Mouse (Mus musculus) heart, embryonic 16.5 days (tissue): ENCODE results near the gene Ttc12. TPM values are rescaled to one million over a fixed set of nuclear protein-coding genes. Genes with fewer than 3 reads are reported as not detected.

ENCODE experiments used
- ATAC-seq: fragments of 200-750 bp; cut with Nextera tagmentation; replicated peaks from 2 replicates; pipeline ENCODE4 v1.8.0; 2017; ENCODE audit warnings: moderate number of reproducible peaks; ENCODE audit not compliant: insufficient read depth, low FRiP score; ENCODE audit errors: extremely low read depth
- H3K27ac ChIP-seq: fragments of 300-500 bp; sonication (generic); 2 replicates; pipeline ENCODE4 v1.5.1; 2014; ENCODE audit warnings: mild to moderate bottlenecking, low read length, control low read depth, moderate library complexity
- H3K27me3 ChIP-seq: fragments of 300-500 bp; sonication (generic); 2 replicates; pipeline ENCODE4 v1.6.1; 2014; ENCODE audit warnings: low read length, mixed read lengths; ENCODE audit not compliant: control insufficient read depth, insufficient read depth
- H3K36me3 ChIP-seq: fragments of 300-500 bp; sonication (generic); 2 replicates; pipeline ENCODE4 v1.6.1; 2014; ENCODE audit not compliant: control insufficient read depth, insufficient read depth
- H3K4me1 ChIP-seq: fragments of 300-500 bp; sonication (generic); 2 replicates; pipeline ENCODE4 v1.6.1; 2014; ENCODE audit warnings: low read length, mixed read lengths; ENCODE audit not compliant: control insufficient read depth, insufficient read depth
- H3K4me2 ChIP-seq: fragments of 300-500 bp; sonication (generic); 2 replicates; pipeline ENCODE4 v1.6.1; 2014; ENCODE audit warnings: low read depth, mild to moderate bottlenecking, control low read depth, low read length
- H3K4me3 ChIP-seq: fragments of 300-500 bp; sonication (generic); 2 replicates; pipeline ENCODE4 v1.5.1; 2014; ENCODE audit warnings: mild to moderate bottlenecking, control low read depth, low read length
- H3K9ac ChIP-seq: fragments of 300-500 bp; sonication (generic); 2 replicates; pipeline ENCODE4 v1.6.1; 2014; ENCODE audit warnings: low read length, control low read depth
- H3K9me3 ChIP-seq: fragments of 300-500 bp; sonication (generic); replicated peaks from 2 replicates; pipeline ENCODE4 v1.6.1; 2016; ENCODE audit warnings: low read length; ENCODE audit not compliant: control insufficient read depth
- WGBS: fragments of 180-500 bp; shearing (Covaris S2); extraction: QIAGEN DNeasy Blood & Tissue Kit; methylation state at CpG from one replicate; pipeline ENCODE4 v1.1.7; 2014; 5-methylcytosine and 5-hydroxymethylcytosine counted together
- polyA plus RNA-seq: library from polyadenylated mRNA; unstranded; fragments of >200 nt; fragmentation: Nextera tagmentation; extraction: Ambion mirVana; gene quantifications from 2 replicates; pipeline ENCODE4 v1.2.1, GENCODE M21; 2015

The Ttc12 gene
- polyA plus RNA-seq, 1 experiment from 2014 or later: 3.0 TPM

DNA sequence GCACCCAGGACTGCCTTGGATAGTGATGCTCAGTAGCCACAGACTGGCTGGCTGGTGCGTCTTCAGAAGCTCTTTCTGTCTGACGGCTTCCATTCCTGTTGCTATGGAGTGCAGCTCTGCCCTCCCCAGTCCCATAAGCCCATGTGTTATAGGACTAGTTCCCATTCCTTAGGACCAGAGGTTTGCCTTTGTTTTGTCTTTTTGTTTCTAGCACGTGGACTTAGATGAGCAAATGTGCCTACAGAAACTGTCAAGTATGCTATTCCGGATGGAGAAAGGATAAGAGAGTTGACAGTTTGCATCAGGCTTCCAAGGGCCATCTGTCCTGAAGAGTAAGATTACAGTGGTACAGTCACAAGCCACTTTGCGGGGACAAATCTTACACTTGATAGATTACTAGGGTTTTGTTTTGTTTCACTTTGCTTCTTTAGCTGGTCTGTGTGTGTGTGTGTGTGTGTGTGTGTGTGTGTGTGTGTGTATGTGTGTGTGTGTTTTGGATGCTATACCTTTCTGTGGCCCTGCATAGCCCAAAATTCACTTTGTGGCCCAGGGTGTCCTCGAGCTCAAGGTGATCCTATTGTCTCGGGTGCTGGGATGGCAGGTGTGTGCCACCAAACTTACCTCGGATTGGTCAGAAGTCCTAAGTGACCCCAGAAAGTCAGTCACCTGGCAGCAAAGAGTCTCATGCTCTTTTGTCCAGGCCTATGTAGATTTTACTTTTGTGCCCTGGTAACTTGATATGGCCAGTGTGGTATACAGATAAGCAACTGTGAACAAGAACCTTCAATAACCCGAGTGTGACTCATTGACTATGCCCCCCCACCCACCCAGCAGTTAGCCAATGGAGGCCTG lies 1.0 kb upstream of the Ttc12 start:
- Histone ChIP-seq H3K27ac (no peak overlapping the region), H3K4me1 (peaks cover 3% of the 10 kb centered on the region; the same call in 1 of the 2 replicates), H3K9me3 (no peaks in the 10 kb centered on the region), H3K4me3 (no peak overlapping the region), H3K4me2 (no peak overlapping the region; the same call in 1 of the 2 replicates), H3K9ac (no peak overlapping the region), H3K27me3 (no peaks in the 10 kb centered on the region), H3K36me3 (no peaks in the 10 kb centered on the region)
- no peak for ATAC-seq
- WGBS: 58% methylated on average over 9 of the region's 9 CpGs

- Histone ChIP-seq H3K9me3 (no peaks in the 10 kb centered on the region), H3K9ac (peak overlapping the region; percentile 74), H3K27me3 (no peaks in the 10 kb centered on the region), H3K4me1 (peaks cover 3% of the 10 kb centered on the region; the same call in 1 of the 2 replicates), H3K27ac (no peak overlapping the region), H3K4me2 (peak overlapping the region; percentile 82), H3K4me3 (peak overlapping the region; percentile 80), H3K36me3 (no peaks in the 10 kb centered on the region)
- no peak for ATAC-seq
- 4% methylated on average over 21 of the region's 21 CpGs for WGBS
Observed at GRCm38 (mm10) chr9:49485250-49485891, 654 bp downstream of the Ttc12 start.

DNA sequence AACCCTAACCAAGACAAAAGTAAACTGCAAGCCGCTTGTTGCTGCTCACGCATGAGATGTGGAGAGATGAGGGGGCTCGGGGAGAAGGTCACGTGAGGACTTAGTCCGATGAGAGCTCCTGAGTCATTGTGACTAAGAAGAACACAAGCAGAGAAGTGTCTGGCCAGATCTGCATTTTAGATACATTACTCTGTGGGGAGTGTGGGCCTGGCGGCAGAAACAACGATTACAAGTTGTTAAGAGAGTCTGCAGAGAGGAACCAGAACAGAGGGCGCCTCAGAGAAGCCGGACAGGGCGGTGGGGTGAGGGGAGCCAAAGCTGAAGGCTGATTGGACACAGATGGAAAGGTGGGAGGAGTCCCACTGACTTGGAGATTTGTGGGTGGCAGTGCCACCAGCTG lies 2.7 kb downstream of the Ttc12 start:
- no peak for ATAC-seq
- Histone ChIP-seq H3K9me3 (no peaks in the 10 kb centered on the region), H3K27ac (no peak overlapping the region), H3K9ac (no peak overlapping the region), H3K36me3 (no peaks in the 10 kb centered on the region), H3K4me1 (peaks cover 3% of the 10 kb centered on the region; the same call in 1 of the 2 replicates), H3K27me3 (no peaks in the 10 kb centered on the region), H3K4me3 (no peak overlapping the region), H3K4me2 (0 out of 2 replicates have a peak overlapping the region, but pooled peaks have one; percentile 11)
- WGBS: 36% methylated on average over 10 of the region's 10 CpGs

DNA sequence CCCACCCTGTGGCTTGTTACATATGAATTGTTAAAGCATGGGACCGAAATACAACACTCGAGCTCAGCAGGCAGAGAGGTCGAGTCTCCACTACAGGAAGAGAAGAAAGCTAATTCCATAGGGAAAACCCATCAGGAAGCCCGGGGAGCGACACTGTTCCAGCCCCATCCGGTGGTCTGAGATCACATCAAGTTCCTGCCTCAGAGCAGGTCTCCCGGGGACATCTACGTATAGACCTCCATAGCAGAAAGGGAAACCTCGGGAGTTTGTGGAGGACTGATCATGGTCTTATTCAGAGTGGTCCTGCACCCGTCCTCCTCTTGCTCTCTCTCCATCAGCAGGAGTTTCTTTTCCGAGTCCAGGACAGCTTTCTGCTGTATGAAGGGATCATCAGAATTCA lies 13.9 kb downstream of the Ttc12 start:
- H3K4me1 ChIP-seq: no peaks in the 10 kb centered on the region
- H3K9ac ChIP-seq: no peak overlapping the region
- H3K4me2 ChIP-seq: no peak overlapping the region
- H3K9me3 ChIP-seq: no peaks in the 10 kb centered on the region
- 55% methylated on average over 11 of the region's 11 CpGs for WGBS
- no peak for ATAC-seq
- H3K27me3 ChIP-seq: no peaks in the 10 kb centered on the region
- no peak overlapping the region for H3K4me3 ChIP-seq
- no peak overlapping the region for H3K27ac ChIP-seq
- H3K36me3 ChIP-seq: no peaks in the 10 kb centered on the region

DNA sequence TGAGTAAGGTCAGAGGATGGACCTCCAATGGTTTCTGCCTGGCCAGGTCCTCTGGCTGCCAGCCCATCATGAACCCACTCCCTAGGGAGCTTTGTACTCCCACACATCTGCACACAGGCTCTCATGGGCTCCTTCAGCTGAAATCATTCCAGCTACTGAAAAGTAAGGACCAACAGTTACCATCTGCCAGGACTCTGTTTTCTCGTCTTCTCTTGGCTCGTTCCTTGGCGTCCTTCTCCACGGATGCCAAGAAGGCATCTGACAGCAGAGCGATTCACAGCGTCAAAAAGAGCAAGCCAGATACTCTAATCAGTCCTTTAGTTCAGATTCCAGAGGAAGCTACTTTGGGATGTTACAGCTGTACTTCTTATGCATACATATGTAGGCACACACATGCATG lies 15.1 kb downstream of the Ttc12 start:
- WGBS: 76% methylated on average over 6 of the region's 6 CpGs
- no peak overlapping the region for H3K9ac ChIP-seq
- no peak overlapping the region for H3K4me3 ChIP-seq
- no peaks in the 10 kb centered on the region for H3K4me1 ChIP-seq
- H3K36me3 ChIP-seq: no peaks in the 10 kb centered on the region
- H3K4me2 ChIP-seq: no peak overlapping the region
- no peak overlapping the region for H3K27ac ChIP-seq
- H3K27me3 ChIP-seq: no peaks in the 10 kb centered on the region
- ATAC-seq: no peak
- H3K9me3 ChIP-seq: no peaks in the 10 kb centered on the region

- no peak overlapping the region for H3K9ac ChIP-seq
- 93% methylated on average over 19 of the region's 19 CpGs for WGBS
- no peaks in the 10 kb centered on the region for H3K36me3 ChIP-seq
- no peaks in the 10 kb centered on the region for H3K4me1 ChIP-seq
- H3K4me2 ChIP-seq: no peak overlapping the region
- no peaks in the 10 kb centered on the region for H3K27me3 ChIP-seq
- no peak overlapping the region for H3K4me3 ChIP-seq
- no peaks in the 10 kb centered on the region for H3K9me3 ChIP-seq
- no peak for ATAC-seq
- H3K27ac ChIP-seq: no peak overlapping the region
Observed at GRCm38 (mm10) chr9:49470006-49470405, 16.0 kb downstream of the Ttc12 start.

- Histone ChIP-seq H3K4me3 (no peak overlapping the region), H3K9me3 (no peaks in the 10 kb centered on the region), H3K36me3 (no peaks in the 10 kb centered on the region), H3K4me1 (no peaks in the 10 kb centered on the region), H3K27ac (no peak overlapping the region), H3K27me3 (no peaks in the 10 kb centered on the region), H3K4me2 (no peak overlapping the region), H3K9ac (no peak overlapping the region)
- ATAC-seq: no peak
- 79% methylated on average over 3 of the region's 3 CpGs for WGBS
Observed at GRCm38 (mm10) chr9:49456136-49456535, 29.9 kb downstream of the Ttc12 start.

DNA sequence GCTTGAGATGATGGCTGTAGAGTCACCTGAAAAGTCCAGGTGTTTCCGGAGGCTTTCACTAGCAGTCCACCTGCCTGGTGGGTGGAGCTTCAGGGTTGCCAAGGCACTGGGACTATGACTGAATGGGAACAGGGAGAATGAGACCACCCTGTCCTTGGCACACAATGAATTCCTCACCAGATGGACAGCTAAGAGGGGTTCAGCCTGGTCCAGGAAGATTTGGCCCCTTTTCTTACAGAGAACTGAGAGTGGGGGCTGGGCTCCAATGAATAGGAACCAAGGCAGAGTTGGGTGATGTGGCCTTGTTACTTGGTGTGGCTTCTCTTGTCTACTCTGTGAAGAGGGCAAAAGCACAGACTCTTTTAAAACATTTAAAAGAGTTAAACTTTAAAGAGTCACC lies 33.6 kb downstream of the Ttc12 start:
- no peak overlapping the region for H3K9ac ChIP-seq
- no peak for ATAC-seq
- H3K9me3 ChIP-seq: no peaks in the 10 kb centered on the region
- no peaks in the 10 kb centered on the region for H3K36me3 ChIP-seq
- H3K4me2 ChIP-seq: no peak overlapping the region
- WGBS: 89% methylated on average over 1 of the region's 1 CpGs
- H3K4me1 ChIP-seq: no peaks in the 10 kb centered on the region
- no peak overlapping the region for H3K27ac ChIP-seq
- H3K27me3 ChIP-seq: no peaks in the 10 kb centered on the region
- H3K4me3 ChIP-seq: no peak overlapping the region

- Histone ChIP-seq H3K27ac (no peak overlapping the region), H3K4me2 (no peak overlapping the region), H3K9ac (no peak overlapping the region), H3K36me3 (no peaks in the 10 kb centered on the region), H3K4me1 (no peaks in the 10 kb centered on the region), H3K9me3 (no peaks in the 10 kb centered on the region), H3K4me3 (no peak overlapping the region), H3K27me3 (no peaks in the 10 kb centered on the region)
- ATAC-seq: no peak
- WGBS: 59% methylated on average over 3 of the region's 3 CpGs
Observed at GRCm38 (mm10) chr9:49450491-49450890, 35.5 kb downstream of the Ttc12 start.
